Mouse (Mus musculus) 3T3-L1 (cell line): Measurements from ENCODE around the gene Gm33543.

ENCODE experiments used
- DNase-seq: peaks from one replicate; pipeline ENCODE4 v3.0.0-alpha.2; 2015; ENCODE audit warnings: low read depth, low spot score

Gm33543 gene

DNA sequence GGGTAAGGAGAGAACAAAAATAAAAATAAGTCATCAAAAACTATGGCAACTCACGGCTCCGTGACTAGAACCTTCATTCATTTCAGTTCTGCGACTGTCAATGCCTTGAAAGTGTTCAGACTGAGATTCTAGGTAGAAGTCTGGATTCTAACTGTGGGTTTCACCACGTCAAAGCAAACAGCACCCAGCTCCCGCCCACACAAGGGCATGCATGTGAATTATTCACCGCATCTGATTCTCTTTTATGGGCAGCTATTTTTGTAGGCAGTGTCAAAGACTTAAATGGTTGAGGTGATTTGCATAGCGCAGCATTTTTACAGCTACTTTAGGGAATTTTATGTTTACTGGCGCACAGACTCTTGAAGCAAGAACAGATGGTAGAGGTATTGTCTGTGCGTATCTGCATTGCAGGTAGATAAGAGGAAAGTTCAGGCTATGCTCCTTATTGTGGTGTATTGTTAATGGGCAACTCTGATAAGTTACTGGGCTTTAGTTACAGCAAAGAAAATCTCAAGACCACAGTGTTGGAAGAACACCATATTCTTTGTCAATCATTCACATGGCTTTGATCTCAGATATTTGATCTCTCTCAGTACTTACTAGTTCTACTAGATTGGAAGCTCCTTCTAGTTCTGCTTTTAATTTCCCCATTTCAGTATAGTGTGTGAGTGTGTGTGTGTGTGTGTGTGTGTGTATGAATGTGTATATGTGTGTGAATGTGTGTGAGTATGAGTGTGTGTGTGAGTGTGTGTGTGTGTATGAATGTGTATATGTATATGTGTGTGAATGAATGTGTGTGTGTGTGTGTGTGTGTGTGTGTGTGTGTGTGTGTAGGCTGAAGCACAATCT lies at the start of gene Gm33543:
Gm33543 (minus strand) TSS at position 142 of the 849 bp plus-strand sequence.
- no peak for DNase-seq

DNA sequence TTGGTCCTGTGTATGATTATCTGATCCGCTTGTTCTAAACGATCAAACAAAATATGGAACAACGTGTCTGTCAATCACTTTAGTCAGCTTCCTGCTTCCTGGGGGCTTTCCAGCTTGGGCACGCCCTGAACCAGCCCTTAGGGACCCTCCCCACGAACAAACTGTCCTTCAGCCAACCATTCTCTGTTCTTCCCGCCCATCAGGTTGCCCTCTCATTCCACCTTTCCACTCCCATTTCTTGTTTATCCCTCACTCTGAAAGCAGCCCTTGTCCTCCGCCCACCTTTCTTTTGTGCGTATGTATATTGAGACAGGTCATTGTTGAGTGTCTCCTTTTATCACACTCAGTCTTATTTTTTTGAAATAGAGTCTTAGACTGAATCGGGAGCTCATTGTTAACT lies 49.4 kb upstream of the Gm33543 start:
- no peak for DNase-seq

DNA sequence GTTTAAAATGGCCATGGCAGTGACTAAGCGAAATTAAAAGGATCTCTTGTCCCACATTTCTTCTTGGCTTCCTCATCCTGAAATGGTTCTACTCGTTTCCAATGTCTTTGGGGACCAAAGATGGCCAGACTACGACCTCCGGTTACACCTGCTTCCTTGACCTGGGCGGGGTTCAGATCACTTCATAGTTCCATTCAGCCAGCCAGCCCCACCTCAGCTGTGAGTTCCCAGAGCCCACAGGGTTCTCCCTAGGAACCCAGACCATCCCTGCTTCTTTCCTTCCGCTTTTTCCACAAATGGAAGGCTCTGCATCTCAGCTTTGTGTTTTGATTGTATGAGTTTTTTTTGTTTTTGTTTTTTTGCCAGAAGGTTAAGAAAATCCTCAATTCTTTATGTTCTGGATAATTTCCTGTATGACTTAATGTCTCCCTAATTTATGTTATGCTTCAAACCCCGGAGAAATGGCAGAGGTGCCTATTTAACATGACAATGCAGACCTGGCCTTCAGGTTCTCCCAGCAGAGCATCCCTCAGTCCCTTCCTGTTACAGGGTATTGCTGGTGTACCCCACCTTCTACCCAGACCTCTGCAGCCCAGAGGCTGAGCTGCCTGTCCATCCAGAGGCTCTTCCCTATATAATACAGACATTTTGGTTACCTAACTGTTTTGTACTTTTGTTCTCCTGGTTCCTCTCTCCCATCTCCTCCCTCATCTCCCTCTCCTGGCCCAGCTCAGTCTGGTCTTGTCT lies 48.7 kb upstream of the Gm33543 start:
- no peak for DNase-seq

DNA sequence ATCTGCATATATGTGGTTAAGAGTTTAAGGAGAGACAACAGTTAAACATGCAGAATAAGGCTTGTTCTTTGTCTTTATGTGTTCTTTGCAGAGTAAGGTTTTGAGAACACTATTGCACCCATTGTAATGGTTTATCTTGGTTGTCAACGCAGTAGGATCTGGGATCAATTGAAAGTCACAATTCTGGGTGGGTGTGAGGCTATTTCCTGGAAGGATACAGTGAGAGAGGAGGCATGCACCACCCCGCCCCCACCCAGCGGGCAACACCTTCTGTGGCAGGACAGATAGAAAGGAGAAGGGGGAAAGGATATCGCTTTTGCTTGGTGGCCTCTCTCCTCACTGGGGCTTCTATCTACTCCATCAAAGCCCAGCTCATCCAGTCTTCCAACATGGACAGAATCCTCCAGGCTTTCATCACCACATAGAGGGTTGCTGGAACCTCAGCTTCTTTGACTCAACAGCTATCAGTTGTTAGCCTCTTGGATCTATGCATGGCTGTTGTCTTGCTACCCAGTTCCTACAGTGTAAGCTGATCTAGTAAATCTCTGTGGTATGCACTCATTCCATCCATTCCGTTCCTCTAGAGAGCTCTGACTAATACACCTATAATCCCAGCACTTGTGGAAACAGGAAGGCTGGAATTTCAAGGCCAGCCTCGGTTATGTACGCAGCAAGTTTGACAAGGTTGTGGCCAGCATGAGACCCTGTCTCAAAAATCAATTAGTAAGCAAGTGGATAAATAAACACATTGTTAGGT lies 41.2 kb upstream of the Gm33543 start:
- peak; percentile 81 for DNase-seq

DNA sequence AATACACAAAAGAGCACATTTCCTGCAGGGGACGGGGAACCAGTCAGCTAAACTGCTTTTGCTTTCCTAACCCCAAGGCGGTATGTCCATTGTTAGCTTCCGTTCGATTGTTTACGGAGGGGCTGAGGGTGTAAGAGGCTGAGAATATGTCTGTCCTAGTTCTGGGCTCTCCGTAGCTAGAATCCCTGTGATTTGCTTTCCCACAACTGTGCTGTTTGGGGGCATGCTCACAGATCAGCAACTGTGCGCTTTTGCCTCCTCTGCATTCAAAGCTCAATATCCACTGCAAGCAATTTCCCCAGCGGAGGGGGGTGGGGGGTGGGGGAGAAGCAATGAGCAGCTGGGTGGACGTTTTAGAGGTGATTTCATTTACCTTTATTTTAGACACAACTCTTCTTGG lies 39.3 kb upstream of the Gm33543 start:
- no peak for DNase-seq

DNA sequence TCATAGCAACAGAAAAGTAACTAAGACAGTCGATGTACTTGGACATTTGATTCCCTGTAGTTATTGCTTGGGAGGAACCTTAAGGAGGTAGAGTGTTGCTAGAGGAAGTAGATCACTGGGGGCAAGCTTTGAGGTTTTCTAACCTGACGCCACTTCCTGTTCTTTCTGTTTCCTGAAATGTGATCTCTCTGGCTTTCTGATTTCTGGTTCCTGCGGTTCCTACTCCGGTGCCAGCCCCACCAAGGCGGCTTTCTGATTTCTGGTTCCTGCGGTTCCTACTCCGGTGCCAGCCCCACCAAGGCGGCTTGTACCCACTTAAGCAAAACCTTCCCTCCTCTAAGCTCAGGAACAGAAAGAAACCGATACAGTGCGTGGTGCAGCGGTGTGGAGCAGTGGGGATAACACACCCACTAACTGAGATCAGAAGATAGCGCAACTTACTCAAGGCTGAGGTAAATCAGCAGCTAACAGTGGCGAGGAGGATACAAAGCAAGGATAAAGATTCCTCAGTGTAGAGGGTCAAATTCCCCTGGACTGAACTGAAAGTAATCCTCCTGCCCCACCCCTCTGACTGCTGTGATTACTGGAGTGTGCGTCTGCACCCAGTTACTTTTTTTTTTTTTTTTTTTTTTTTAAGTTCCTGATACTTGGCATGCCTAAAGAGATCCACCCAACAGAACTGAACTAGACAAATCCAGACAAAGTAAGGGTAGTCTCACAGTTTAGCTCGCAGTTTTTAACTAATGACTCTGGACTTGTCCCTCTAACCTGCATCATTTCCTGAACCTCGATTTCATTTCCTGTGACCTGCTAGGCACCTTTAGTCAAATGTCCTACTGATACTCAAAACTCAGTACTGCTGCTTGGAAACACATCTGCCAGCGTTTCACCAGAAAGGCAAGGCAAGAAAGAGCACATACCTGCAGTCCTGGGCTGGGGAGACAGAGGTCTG lies 37.5 kb upstream of the Gm33543 start:
- DNase-seq = no peak

DNA sequence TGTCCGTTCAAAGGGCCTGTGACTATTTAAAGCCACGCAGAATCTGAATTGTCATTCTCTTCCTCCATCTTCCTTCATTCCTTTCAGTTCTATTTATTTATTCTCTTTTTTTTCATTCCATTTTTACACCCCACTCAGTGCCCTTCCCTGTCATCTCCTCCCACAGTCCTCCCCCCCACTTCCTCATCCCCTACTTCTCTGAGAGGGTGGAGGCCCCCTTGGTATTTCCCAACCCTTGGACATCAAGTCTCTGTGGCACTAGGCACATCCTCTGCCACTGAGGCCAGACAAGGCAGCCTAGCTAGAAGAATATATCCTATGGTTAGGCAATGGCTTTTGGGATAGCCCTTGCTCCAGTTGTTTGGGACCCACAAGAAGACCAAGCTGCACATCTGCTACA lies 28.1 kb upstream of the Gm33543 start:
- DNase-seq = no peak

DNA sequence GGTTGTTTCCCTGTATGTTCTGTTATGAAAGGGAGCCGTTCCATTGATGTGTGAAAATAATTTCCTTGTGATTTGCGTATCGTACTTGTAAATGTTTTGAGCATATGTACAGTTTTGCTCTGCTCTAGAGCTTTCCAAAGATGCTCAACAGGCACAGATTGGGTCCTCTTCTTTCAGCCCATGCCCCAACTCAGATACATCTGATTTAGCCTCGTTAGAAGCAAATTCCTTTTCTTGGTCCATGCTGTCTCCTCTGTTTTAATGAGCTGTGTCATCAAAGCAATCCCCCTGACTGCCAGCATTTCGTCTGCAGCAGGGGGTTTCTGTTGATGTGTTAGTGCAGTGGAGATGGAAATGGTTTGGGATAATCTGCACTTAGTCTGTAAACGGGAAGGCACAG lies 25.6 kb upstream of the Gm33543 start:
- no peak for DNase-seq

DNA sequence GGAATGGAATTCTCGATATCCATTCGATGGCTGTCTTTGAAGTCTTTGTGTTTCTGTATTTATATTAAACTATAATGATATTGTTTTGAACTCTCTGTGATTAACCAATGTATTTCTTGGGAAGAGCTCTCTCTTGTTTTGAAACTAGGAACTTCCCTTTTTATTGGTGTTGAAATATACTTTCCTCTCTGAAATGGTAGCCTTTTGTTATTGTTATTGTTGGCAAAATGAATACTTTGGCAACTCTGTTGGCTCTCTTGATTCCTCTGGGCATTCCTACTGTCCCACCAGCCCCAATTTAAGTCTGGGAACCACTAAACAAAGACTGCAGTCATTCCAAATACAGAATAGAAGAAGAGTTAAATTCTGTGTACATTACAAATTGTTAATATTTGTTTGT lies 24.9 kb upstream of the Gm33543 start:
- DNase-seq = no peak

DNA sequence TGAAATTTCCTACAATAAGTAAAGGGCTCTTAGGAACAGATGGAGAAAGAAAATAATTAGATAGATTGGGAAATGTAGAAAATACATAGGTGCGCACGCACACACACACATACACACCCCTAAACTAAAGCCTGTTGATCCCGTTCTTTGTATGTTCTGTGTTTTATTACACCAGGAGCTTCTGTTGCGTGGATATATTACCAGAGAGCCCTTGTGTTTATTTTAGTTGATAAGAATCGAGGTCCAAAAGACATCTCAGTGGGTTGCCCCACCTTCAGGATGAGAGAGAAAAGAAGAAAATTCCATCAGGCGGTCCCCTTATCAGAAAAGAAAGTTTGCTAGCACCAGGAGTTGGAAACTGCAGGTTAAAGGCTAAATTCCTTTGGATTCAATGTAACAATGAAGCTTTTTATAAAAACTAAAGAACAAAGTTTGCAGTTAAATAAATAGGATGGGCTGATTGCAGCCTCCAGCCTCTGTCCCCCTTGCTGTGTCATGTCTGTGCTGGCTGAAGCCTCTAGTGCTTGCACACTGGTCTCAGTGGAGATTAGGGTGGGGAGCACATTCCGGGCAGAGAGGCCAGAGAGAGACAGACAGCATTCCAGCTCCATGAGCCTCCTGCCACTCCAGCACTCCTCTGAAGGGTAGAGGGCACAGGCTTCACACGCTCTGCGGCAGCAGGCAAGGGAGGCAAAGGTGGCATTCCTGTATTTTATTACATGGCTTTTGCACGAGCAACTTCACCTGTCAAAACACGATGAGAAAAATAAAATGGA lies 21.8 kb upstream of the Gm33543 start:
- peak; percentile 60 for DNase-seq

DNA sequence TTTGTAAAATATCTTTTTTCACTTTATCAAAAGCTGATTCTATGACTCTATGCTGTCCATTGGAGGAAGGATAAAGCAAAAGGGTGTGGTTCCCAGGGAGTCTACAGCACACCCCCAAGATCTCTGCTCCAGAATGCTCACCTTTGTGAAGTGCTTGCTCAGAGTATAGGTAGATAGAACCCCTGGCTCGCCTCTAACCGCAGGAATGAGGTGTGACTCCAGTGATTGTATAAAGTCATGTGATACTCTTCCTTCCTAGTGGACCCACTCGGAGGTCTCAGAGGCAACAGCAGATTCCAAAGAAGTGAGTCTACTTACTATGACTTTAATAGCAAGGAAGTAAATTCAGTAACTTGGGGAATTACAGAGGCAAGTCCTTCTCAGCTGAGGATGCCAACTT lies 19.9 kb upstream of the Gm33543 start:
- DNase-seq = peak; percentile 55

DNA sequence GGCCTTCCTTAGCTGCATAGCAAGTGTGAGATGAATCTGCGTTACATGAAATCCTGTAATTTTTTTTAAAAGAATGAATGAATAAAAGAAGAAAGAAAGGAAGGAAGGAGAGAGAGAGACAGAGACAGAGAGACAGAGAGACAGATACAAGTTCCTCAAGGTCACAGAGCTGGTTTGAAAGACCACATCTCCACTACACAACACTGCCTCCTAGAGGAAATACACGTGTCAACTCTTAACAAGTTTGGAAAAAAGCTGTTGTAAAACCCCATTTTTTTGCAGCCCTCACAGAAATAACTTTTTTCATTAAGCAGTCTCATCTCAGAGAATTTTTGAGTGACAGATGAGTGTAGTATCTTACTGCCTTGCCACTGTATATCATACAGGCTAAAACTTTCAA lies 15.4 kb upstream of the Gm33543 start:
- DNase-seq = peak; percentile 80

DNA sequence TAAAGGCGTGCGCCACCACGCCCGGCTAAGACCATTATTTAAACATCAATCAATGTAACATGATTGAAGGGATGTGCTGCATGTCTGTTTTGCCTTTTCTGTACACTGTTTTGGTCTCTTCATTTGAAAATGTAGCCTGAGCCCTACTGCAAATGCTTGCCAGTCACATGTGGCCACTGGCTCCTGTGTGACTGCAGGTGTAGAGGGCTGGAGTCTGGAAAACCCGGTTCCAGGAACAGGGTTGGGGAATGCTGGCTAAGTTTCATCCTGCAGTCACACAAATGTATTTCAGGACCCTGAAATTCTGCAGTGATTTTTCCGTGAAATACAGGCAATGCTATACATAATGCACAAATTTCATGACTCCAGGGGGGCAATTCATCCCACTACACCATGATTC lies 12.7 kb upstream of the Gm33543 start:
- no peak for DNase-seq

DNA sequence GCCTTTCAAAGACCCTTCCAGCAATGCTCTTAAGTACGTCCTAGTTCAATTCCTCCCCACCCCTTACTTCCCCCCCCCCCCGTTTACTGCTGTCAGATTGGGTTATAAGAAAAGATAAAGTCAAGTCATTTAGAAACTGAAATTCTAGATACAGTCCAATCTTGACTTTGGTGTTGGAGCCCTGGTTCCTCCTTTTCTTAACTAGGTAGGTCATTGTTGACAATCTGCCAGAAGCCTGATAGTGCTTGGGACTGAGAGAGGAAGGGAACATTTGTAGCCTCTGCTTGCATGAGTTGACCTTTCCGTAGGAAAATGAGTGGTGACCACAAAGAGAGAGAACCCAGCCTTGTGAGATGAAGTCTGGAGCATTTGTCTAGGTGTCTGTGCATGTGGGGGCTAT lies 7.8 kb upstream of the Gm33543 start:
- DNase-seq = no peak

DNA sequence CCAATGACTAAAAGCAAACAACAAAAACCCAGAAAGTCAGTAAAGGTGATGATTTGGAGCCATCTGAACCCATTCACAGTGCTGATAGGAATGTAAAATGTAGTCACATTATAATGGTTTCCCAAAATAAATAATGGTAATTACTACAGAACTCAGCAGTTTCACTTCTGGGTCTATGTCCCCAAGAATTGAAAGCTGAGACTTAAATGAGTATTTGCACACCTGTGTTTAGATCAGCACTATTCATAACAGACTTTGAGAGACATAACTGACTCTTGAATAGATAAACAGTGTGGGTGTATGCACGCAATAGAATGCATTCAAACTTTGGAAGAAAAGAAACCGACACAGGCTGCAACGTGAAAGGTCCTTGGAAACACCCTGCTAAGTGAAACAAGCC lies 4.0 kb upstream of the Gm33543 start:
- no peak for DNase-seq

DNA sequence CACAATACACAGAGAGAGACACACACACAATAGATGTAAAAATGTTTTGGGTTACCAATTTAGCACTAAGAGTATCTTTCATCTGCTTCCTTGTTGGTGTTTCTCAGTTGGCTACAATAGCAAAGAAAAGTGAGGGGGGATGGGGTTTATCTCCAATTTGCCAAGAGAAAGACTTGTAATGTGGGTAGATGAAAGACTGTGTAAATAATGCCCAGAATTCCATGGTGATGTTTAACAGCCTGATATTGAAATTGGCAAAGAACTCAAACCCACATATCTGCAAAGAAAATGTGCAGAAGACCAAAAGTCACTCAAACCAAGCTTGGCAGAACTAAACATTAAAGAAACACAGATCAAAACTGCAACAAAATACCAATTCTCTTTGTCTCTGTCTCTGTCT lies 3.6 kb upstream of the Gm33543 start:
- peak; percentile 51 for DNase-seq

DNA sequence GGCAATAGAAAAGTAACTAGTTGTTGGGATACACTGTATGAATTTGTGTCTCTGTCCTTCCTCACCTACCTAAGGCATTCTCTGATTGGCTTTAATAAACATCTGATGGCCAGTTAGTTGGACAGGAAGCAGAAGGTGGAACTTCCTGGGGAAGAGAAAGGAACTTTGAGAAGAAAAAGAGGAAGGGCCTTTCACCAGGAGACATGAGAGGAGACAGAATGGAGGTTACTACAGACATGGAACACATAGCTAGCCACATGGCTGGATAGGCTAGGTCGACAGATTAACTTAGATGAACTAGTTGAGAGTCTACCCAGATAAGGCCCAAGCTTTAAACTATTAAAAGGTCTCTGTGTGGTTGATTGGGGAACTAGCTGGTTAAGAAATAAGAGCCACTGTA lies 1.1 kb upstream of the Gm33543 start:
- DNase-seq = no peak

DNA sequence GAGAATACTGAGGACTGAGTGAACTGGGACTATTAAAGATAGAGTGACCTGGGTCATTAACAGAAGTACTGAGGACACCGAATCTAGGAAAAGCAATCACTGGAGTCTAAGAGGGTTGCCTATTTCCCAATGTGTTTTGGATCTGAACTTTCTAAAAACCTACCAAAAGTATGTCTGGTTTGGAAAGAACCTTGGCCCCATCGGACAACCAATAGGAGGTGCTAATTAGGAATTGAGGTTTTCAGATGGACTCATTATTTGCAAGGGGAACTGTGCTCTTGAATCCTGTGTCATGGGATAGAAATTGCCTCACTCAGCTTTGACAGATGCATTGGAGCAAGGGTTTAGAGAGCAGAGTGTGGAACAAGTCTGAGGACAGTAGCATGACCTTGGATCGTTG lies 1.5 kb downstream of the Gm33543 start:
- DNase-seq = no peak

DNA sequence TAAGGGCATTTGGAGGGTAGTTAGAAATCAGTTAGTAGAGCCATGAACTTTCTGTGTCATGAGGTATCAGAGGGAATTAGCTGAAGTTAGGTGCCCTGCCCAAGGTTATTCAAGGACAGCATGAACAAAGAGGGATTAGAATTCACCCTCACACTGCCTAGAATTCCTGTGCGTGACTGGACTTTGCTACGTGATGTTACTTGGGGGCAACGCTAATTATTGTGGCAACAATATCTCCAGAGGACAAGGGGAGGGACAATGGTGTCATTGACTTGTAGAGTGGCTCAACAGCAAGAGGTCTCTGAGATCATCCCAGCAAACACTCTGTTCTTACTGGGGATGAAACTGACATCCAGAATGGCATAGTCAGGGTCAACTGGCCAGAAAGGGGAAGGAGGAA lies 2.9 kb downstream of the Gm33543 start:
- no peak for DNase-seq

DNA sequence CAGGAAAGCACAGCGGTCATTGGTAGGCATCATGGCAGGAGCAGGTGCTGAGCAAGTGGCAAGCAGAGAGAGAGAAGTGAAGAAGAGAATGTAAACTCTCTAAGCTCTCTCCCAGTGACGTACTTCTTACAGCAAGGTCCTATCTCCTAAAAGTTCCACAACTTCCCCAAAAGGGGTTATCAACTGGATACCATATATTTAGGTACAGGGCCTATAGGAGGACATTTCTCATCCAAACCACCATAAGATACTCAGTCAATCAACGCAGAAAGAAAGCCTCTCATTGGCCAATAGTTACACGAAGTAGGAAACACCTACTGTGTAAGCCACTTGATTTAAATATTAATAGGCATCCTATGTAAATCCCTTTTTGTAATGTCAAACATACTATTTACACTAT lies 3.7 kb downstream of the Gm33543 start:
- DNase-seq = no peak
